Mouse (Mus musculus): ENCODE measurements around the gene Nhlrc3. TPM values are rescaled to one million over a fixed set of nuclear protein-coding genes. Genes with fewer than 3 reads are reported as not detected.
A peak's percentile ranks its signal among the peaks of the same experiment; 100 is the strongest.

The Nhlrc3 gene
- polyA plus RNA-seq, 1 experiment from 2014 or later, result 9.3 TPM

DNA sequence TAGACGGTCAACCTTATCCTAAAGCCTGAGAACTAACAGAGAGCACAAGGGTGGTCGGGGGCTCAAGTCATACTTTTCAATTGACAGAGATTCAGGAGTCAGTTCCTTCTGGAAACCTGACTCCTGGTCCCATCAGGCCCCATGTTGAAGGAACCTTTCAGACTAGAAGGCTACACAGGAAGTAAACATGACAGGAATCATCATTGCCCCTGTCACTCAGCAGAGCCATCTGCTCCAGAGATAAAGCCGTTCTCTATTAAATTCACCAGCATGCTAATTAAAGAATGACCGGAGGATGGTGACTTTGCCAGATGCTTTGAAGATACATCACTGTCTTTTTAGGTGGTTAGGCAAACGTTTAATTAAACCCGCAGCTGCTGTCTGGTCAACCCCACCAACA is 53.1 kb downstream of the Nhlrc3 start:
- H3K4me1 ChIP-seq (replicated peaks), result peaks cover 7% of the 10 kb centered on the region
- H3K27me3 ChIP-seq (ENCODE audit: insufficient read depth, poor library complexity, severe bottlenecking), result no peaks in the 10 kb centered on the region
- H3K36me3 ChIP-seq, result no peaks in the 10 kb centered on the region
- H3K9me3 ChIP-seq, result no peaks in the 10 kb centered on the region
- no peak overlapping the region for H3K4me3 ChIP-seq
- 70% methylated on average over 6 of the region's 6 CpGs for WGBS
- peak; percentile 6 for DNase-seq (ENCODE audit: low spot score)
- no peak overlapping the region for H3K27ac ChIP-seq

DNA sequence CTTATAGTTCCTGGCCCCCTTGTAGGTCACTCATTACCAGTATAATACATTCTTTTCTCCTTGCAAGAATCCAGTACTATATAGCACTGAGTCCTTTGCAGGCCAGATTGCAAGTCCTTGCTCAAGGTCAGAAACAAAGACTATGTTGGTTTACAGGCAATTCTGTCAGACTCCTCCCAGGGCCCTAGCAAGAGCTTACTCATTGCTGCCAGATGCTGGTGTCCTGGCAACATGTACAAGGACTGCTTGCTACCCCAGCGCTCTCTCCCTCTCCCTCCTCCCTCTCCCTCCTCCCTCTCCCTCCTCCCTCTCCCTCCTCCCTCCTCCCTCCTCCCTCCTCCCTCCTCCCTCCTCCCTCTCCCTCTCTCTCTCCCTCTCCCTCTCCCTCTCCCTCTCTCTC is 56.0 kb downstream of the Nhlrc3 start:
- no peak overlapping the region for H3K4me3 ChIP-seq
- no peak overlapping the region for H3K27ac ChIP-seq
- no peaks in the 10 kb centered on the region for H3K36me3 ChIP-seq
- no peak for DNase-seq (ENCODE audit: low spot score)
- H3K9me3 ChIP-seq, result no peaks in the 10 kb centered on the region
- H3K4me1 ChIP-seq (replicated peaks), result peaks cover 7% of the 10 kb centered on the region
- 50% methylated on average over 1 of the region's 1 CpGs for WGBS
- no peaks in the 10 kb centered on the region for H3K27me3 ChIP-seq (ENCODE audit: insufficient read depth, poor library complexity, severe bottlenecking)

Other genes with a start within 250 kb of the Nhlrc3 start
- 22.4 and 24.2 TPM in 2 replicates for gene Proser1, start 334 bp upstream of the Nhlrc3 start, polyA plus RNA-seq (2016; fragmentation: Nextera tagmentation; extraction: Ambion mirVana)
- gene Stoml3, start 25.3 kb upstream of the Nhlrc3 start, polyA plus RNA-seq (2016; fragmentation: Nextera tagmentation; extraction: Ambion mirVana), result 0.09 TPM in 1 of 2 replicates, not detected in the other
- gene Frem2, start 194.0 kb upstream of the Nhlrc3 start, polyA plus RNA-seq (2016; fragmentation: Nextera tagmentation; extraction: Ambion mirVana), result 3.5 and 6.0 TPM in 2 replicates